Mouse (Mus musculus): ENCODE measurements around the gene Olfr521. TPM values are rescaled to one million over a fixed set of nuclear protein-coding genes. Genes with fewer than 3 reads are reported as not detected.

The Olfr521 gene
- not detected in 2 replicates for polyA plus RNA-seq (2015; fragmentation: Nextera tagmentation; extraction: Ambion mirVana)

DNA sequence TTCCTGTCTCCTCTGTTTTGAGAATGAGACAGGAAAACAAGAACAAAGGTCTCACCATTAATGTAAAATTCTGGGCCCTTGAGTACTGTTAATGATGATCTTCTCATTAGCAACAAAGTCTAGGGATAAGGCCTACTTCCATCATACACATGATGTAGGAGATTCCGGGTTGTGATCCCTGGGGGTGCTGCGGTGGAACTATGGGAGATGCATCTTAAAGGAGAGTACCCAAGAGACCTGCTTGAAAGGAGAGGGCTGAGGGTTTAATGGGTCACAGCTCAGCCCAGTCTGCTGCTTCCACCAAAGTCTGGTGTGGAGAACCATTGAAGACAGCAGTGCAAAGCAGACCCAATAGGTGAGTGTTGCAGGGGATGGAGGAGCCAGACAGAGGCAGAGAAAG lies at the start of gene Olfr521:
Gene Olfr521, plus strand, starts transcription at position 301 of the 400 bp plus-strand sequence.

DNA sequence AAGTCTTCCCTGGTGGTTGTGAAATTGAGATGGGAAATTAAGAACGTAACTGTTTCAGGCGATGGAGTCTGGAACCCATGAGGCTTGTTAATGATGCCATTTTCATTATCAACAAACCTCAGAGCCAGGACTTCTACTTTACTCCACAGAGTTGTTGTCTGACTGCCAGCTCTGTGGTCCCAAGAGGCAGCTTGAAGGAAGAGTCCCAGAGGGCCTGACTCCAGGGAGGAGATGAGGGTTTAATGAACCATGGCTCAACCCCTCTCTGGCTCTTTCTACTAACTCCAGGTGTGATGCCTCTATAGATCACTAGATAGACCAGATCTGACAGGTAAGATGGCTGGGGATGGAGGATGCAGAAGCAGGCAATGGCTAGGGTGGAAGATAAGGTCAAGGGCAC lies 33.3 kb upstream of the Olfr521 start, which contains the start of gene Olfr520:
Gene Olfr520, plus strand, starts transcription at position 301 of the 400 bp plus-strand sequence.

Other genes starting within 250 kb of the Olfr521 start
- 2.8 TPM in 2 replicates for gene Arrb1, start 228.0 kb upstream of the Olfr521 start, polyA plus RNA-seq (2015; fragmentation: Nextera tagmentation; extraction: Ambion mirVana)
- gene Tpbgl, start 136.4 kb upstream of the Olfr521 start, polyA plus RNA-seq (2015; fragmentation: Nextera tagmentation; extraction: Ambion mirVana): 21.4 and 21.7 TPM in 2 replicates
- 5.5 and 6.9 TPM in 2 replicates for gene Slco2b1, start 52.2 kb upstream of the Olfr521 start, polyA plus RNA-seq (2015; fragmentation: Nextera tagmentation; extraction: Ambion mirVana)
- gene Olfr520, start 33.2 kb upstream of the Olfr521 start, polyA plus RNA-seq (2015; fragmentation: Nextera tagmentation; extraction: Ambion mirVana): not detected in 2 replicates
- gene Neu3, start 64.9 kb downstream of the Olfr521 start, polyA plus RNA-seq (2015; fragmentation: Nextera tagmentation; extraction: Ambion mirVana): 1.5 and 1.6 TPM in 2 replicates
- 0.56 and 0.87 TPM in 2 replicates for gene Xrra1, start 95.6 kb downstream of the Olfr521 start, polyA plus RNA-seq (2015; fragmentation: Nextera tagmentation; extraction: Ambion mirVana)
- 154 and 170 TPM in 2 replicates for gene Spcs2, start 100.0 kb downstream of the Olfr521 start, polyA plus RNA-seq (2015; fragmentation: Nextera tagmentation; extraction: Ambion mirVana)
- 2.0 TPM in 2 replicates for gene Rnf169, start 216.9 kb downstream of the Olfr521 start, polyA plus RNA-seq (2015; fragmentation: Nextera tagmentation; extraction: Ambion mirVana)
- gene Chrdl2, start 242.7 kb downstream of the Olfr521 start, polyA plus RNA-seq (2015; fragmentation: Nextera tagmentation; extraction: Ambion mirVana): 2.3 and 2.5 TPM in 2 replicates